Mouse (Mus musculus) neural tube, embryonic 12.5 days (tissue): ENCODE data around the gene 7420426K07Rik. TPM values are rescaled to one million over a fixed set of nuclear protein-coding genes. Genes with fewer than 3 reads are reported as not detected.

Experiments
- ATAC-seq: fragments of 200-750 bp; cut with Nextera tagmentation; 2 replicates; pipeline ENCODE4 v1.8.0; 2017; ENCODE audit warnings: low read depth, mild to moderate bottlenecking, moderate TSS enrichment, moderate library complexity; ENCODE audit not compliant: low FRiP score
- H3K27ac ChIP-seq: fragments of 300-500 bp; sonication (generic); 2 replicates; pipeline ENCODE4 v1.5.1; 2016
- H3K27me3 ChIP-seq: fragments of 300-500 bp; sonication (generic); replicated peaks from 2 replicates; pipeline ENCODE4 v1.6.1; 2016; ENCODE audit warnings: mild to moderate bottlenecking
- H3K36me3 ChIP-seq: fragments of 300-500 bp; sonication (generic); 2 replicates; pipeline ENCODE4 v1.6.1; 2016; ENCODE audit warnings: mild to moderate bottlenecking
- H3K4me1 ChIP-seq: fragments of 300-500 bp; sonication (generic); 2 replicates; pipeline ENCODE4 v1.6.1; 2016
- H3K4me2 ChIP-seq: fragments of 300-500 bp; sonication (generic); replicated peaks from 2 replicates; pipeline ENCODE4 v1.6.1; 2016; ENCODE audit warnings: mild to moderate bottlenecking
- H3K4me3 ChIP-seq: fragments of 300-500 bp; sonication (generic); 2 replicates; pipeline ENCODE4 v1.5.1; 2016
- H3K9ac ChIP-seq: fragments of 300-500 bp; sonication (generic); 2 replicates; pipeline ENCODE4 v1.6.1; 2016; ENCODE audit warnings: mild to moderate bottlenecking
- H3K9me3 ChIP-seq: fragments of 300-500 bp; sonication (generic); 2 replicates; pipeline ENCODE4 v1.6.1; 2016; ENCODE audit warnings: mild to moderate bottlenecking
- WGBS: fragments of 180-500 bp; shearing (Covaris S2); methylation state at CpG from one replicate; pipeline ENCODE4 v1.1.7; 2016; 5-methylcytosine and 5-hydroxymethylcytosine counted together
- polyA plus RNA-seq: library from polyadenylated mRNA; unstranded; fragments of >200 nt; fragmentation: Nextera tagmentation; extraction: Ambion mirVana; gene quantifications from 2 replicates; pipeline ENCODE4 v1.2.1, GENCODE M21; 2016

7420426K07Rik gene
- not detected in 2 replicates for polyA plus RNA-seq

DNA sequence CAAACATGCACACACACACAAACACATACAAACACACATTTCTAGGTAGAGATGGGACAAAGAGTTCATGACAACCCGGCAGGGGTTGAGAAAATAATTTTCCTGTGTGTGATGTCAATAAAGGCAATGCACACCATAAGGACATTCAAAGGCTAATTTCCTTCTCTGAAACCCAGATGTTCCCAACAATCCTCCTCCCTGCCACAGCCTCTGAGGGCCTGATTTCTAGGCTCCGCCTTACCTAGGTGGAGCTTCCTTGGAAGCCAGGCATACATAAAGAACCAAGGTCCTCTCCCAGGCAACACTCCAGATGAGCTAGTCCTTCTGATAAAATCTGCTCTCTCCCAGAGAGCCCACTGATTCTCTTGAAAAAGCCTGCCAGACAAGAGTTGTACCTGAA is at the start of gene 7420426K07Rik:
Gene 7420426K07Rik (plus strand): TSS at position 301 of the 400 bp plus-strand sequence.
- H3K27me3 ChIP-seq, result no peaks in the 10 kb centered on the region
- no peak within 1 kb of the TSS for H3K27ac ChIP-seq
- H3K9ac ChIP-seq, result no peak within 1 kb of the TSS
- H3K4me2 ChIP-seq, result no peak within 1 kb of the TSS
- H3K4me3 ChIP-seq, result no peak within 1 kb of the TSS
- no peaks in the 10 kb centered on the region for H3K36me3 ChIP-seq
- H3K9me3 ChIP-seq, result no peaks in the 10 kb centered on the region
- no peaks in the 10 kb centered on the region for H3K4me1 ChIP-seq
- no peak for ATAC-seq
- WGBS, result 87% methylated on average over 2 of the region's 2 CpGs

DNA sequence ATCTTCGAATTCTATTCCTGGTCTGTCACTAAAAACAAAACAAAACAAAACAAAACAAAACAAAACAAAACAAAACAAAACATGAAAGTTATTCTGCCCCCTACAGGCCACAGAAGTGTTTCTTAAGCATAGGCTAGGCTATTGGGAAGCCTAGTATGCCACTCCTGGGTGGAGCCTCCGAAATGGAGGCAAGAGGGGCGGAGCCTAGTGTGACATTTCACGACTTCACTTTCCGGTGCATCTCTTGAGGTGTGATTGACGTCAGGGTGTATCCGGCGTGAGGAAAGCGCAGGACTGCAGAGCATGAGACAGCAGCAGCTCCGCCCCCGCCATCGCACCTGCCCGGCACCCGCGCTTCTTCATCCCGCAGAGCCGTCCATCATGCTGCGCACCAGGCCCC is 46.7 kb upstream of the 7420426K07Rik start, which contains the start of gene Prr23a2:
Gene Prr23a2 (plus strand): TSS at position 285 of the 400 bp plus-strand sequence.
- H3K4me3 ChIP-seq, result no peak within 1 kb of the TSS
- H3K27ac ChIP-seq, result no peak within 1 kb of the TSS
- 0 out of 2 replicates have a peak, but pooled peaks cover 3% of the 10 kb centered on the region for H3K9me3 ChIP-seq
- no peak for ATAC-seq
- WGBS, result 72% methylated on average over 18 of the region's 18 CpGs
- H3K9ac ChIP-seq, result no peak within 1 kb of the TSS
- no peaks in the 10 kb centered on the region for H3K36me3 ChIP-seq
- H3K4me2 ChIP-seq, result no peak within 1 kb of the TSS
- no peaks in the 10 kb centered on the region for H3K27me3 ChIP-seq
- no peaks in the 10 kb centered on the region for H3K4me1 ChIP-seq

GRCm38 (mm10) chr9:98863463-98863862 is 39.5 kb upstream of the 7420426K07Rik start:
- Histone ChIP-seq H3K36me3 (no peaks in the 10 kb centered on the region), H3K27me3 (no peaks in the 10 kb centered on the region), H3K27ac (no peak overlapping the region), H3K9ac (no peak overlapping the region), H3K4me2 (no peak overlapping the region), H3K4me1 (no peaks in the 10 kb centered on the region), H3K4me3 (no peak overlapping the region), H3K9me3 (0 out of 2 replicates have a peak, but pooled peaks cover 2% of the 10 kb centered on the region)
- ATAC-seq, result no peak
- 74% methylated on average over 3 of the region's 3 CpGs for WGBS

DNA sequence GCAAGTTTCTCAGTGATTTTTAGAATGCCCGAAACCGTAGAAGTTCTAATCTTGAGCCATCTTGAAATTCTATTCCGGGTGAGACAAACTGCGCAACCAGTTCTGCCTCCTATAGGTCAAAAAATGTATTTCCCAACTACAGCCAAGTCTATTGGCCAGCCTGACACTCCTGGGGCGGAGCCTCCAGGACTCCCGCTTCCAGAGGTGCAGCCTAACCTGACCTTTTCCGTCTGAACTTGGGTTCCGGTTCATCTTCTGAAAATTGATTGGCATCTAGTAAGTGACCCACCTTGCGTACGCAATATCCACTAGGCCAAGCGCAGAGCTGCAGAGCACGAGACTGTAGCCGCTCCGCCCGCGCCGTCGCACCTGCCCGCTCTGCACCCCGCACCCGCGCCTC is 38.3 kb upstream of the 7420426K07Rik start, which contains the start of gene Prr23a3:
Gene Prr23a3 (plus strand): TSS at position 197 of the 400 bp plus-strand sequence.
- 54% methylated on average over 22 of the region's 22 CpGs for WGBS
- Histone ChIP-seq H3K9ac (no peak within 1 kb of the TSS), H3K9me3 (0 out of 2 replicates have a peak, but pooled peaks cover 2% of the 10 kb centered on the region), H3K4me3 (no peak within 1 kb of the TSS), H3K4me2 (0 out of 2 replicates have a peak within 1 kb of the TSS, but pooled peaks have one; percentile 7), H3K27ac (no peak within 1 kb of the TSS), H3K36me3 (no peaks in the 10 kb centered on the region), H3K27me3 (no peaks in the 10 kb centered on the region), H3K4me1 (no peaks in the 10 kb centered on the region)
- ATAC-seq, result no peak

DNA sequence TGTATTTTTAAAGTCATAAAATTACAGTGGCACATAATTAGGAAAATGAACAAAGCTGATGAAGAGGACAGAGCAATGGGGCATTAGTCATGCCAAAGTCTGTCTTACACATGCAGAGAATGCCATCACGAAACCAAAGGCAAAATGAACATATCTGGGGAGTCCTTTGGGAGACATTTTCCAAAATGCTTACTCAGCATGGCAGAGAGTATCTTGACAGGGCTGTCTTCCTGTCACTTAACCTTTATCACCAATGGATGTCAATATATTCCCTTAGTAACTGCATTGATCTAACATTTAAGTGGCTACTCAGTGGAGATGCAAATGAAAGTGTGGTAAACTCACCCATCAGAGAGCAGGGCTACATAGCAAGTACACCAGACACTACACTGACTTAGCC is 1.4 kb upstream of the 7420426K07Rik start:
- ATAC-seq, result no peak
- no peak overlapping the region for H3K27ac ChIP-seq
- no peaks in the 10 kb centered on the region for H3K4me1 ChIP-seq
- H3K27me3 ChIP-seq, result no peaks in the 10 kb centered on the region
- 78% methylated on average over 1 of the region's 1 CpGs for WGBS
- H3K9ac ChIP-seq, result no peak overlapping the region
- H3K36me3 ChIP-seq, result no peaks in the 10 kb centered on the region
- no peak overlapping the region for H3K4me2 ChIP-seq
- no peak overlapping the region for H3K4me3 ChIP-seq
- H3K9me3 ChIP-seq, result peaks cover 4% of the 10 kb centered on the region; the same call in 1 of the 2 replicates

DNA sequence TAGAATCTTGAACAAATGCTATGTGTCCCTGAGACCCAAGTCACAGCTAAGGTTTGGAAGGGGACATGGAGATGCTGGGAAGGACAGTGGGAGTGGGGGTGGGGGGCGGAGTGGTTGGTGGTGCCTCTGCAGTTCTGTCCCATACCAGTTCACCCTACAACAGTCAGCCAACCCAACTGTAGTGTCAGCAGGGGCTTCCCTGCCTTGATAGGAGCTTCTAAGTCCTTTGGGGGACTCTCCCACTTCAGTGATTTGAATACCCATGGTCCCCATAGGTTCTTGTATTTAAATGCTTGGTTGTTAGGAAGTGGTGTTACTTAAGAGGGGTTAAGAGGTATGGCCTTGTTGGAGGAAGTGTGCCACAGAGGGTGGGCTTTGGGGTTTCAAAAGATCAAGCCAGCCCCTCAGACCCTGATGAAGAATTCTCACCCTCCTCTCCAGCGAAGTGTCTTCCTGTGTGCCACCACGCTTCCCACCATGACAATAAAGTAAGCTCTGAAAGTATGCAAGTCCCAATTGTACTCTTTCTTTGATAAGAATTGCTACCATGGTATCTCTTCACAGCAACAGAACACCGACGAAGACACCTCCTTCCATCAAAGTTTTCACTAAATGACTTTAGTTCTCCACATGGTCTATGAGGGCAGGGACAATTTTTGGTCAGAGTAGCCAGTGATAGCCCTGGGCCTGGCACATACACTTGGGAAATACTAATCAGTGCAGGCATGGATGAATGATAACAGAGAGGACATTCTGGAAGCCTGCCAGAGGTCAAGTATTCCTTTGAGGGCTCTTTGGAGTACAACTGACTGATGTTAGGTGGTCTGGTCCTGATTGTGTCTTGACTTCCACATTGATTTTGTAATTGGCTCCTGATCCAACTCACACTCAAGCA is 18.0 kb downstream of the 7420426K07Rik start:
- 88% methylated on average over 5 of the region's 5 CpGs for WGBS
- ATAC-seq, result no peak

GRCm38 (mm10) chr9:98923119-98923518 is 20.2 kb downstream of the 7420426K07Rik start:
- 50% methylated on average over 6 of the region's 6 CpGs for WGBS
- Histone ChIP-seq H3K9me3 (no peaks in the 10 kb centered on the region), H3K27ac (no peak overlapping the region), H3K36me3 (no peaks in the 10 kb centered on the region), H3K27me3 (no peaks in the 10 kb centered on the region), H3K4me1 (no peaks in the 10 kb centered on the region), H3K9ac (no peak overlapping the region), H3K4me3 (no peak overlapping the region), H3K4me2 (no peak overlapping the region)
- ATAC-seq, result no peak

More for the DNA sequence above, 18.0 kb downstream of the 7420426K07Rik start:
- Histone ChIP-seq H3K4me2 (no peak overlapping the region), H3K4me1 (no peaks in the 10 kb centered on the region), H3K9me3 (no peaks in the 10 kb centered on the region), H3K27me3 (no peaks in the 10 kb centered on the region), H3K36me3 (no peaks in the 10 kb centered on the region), H3K27ac (no peak overlapping the region), H3K4me3 (no peak overlapping the region), H3K9ac (no peak overlapping the region)

- no peak for ATAC-seq
- WGBS, result 69% methylated on average over 6 of the region's 6 CpGs
- H3K4me2 ChIP-seq, result no peak overlapping the region
- H3K36me3 ChIP-seq, result no peaks in the 10 kb centered on the region
- H3K4me1 ChIP-seq, result no peaks in the 10 kb centered on the region
- no peaks in the 10 kb centered on the region for H3K9me3 ChIP-seq
- H3K9ac ChIP-seq, result no peak overlapping the region
- no peaks in the 10 kb centered on the region for H3K27me3 ChIP-seq
- H3K4me3 ChIP-seq, result no peak overlapping the region
- no peak overlapping the region for H3K27ac ChIP-seq
Measured at GRCm38 (mm10) chr9:98924183-98924582, 21.3 kb downstream of the 7420426K07Rik start.

GRCm38 (mm10) chr9:98929496-98929895 is 26.6 kb downstream of the 7420426K07Rik start:
- H3K27me3 ChIP-seq, result no peaks in the 10 kb centered on the region
- no peak overlapping the region for H3K27ac ChIP-seq
- WGBS, result 94% methylated on average over 2 of the region's 2 CpGs

DNA sequence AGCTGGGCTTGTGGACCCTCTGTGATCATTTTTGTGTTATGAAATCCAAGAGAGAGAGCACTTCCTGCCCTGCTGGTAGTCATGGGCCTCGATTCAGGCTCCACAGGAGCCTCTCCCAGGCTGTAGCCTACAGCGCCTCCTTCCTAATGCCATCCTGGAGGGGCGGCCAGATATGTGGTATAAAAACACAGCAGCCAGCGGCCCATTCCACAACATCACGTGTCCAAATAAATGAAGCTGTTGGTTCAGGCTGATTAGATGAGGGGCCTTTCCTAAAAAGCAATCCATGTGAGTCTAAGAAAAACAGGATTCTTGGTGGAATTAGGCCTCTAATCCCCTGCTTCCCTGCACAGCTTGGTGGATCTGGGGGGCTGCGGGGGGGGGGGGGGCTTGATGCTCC is 30.0 kb downstream of the 7420426K07Rik start:
- WGBS, result 45% methylated on average over 6 of the region's 6 CpGs
- H3K9ac ChIP-seq, result no peak overlapping the region
- H3K4me1 ChIP-seq, result no peaks in the 10 kb centered on the region
- H3K27ac ChIP-seq, result no peak overlapping the region
- H3K36me3 ChIP-seq, result no peaks in the 10 kb centered on the region
- H3K27me3 ChIP-seq, result no peaks in the 10 kb centered on the region
- H3K4me3 ChIP-seq, result no peak overlapping the region
- H3K9me3 ChIP-seq, result no peaks in the 10 kb centered on the region
- no peak for ATAC-seq
- H3K4me2 ChIP-seq, result no peak overlapping the region

More at GRCm38 (mm10) chr9:98929496-98929895, 26.6 kb downstream of the 7420426K07Rik start:
- ATAC-seq, result no peak
- Histone ChIP-seq H3K9me3 (no peaks in the 10 kb centered on the region), H3K36me3 (no peaks in the 10 kb centered on the region), H3K9ac (no peak overlapping the region), H3K4me2 (no peak overlapping the region), H3K4me1 (no peaks in the 10 kb centered on the region), H3K4me3 (no peak overlapping the region)

GRCm38 (mm10) chr9:98935190-98935909 is 32.4 kb downstream of the 7420426K07Rik start:
- Histone ChIP-seq H3K4me1 (no peaks in the 10 kb centered on the region), H3K4me2 (no peak overlapping the region), H3K9ac (no peak overlapping the region), H3K27ac (no peak overlapping the region), H3K4me3 (no peak overlapping the region), H3K36me3 (no peaks in the 10 kb centered on the region), H3K9me3 (no peaks in the 10 kb centered on the region), H3K27me3 (no peaks in the 10 kb centered on the region)
- WGBS, result 26% methylated on average over 16 of the region's 16 CpGs
- ATAC-seq, result no peak

GRCm38 (mm10) chr9:98939290-98939689 is 36.4 kb downstream of the 7420426K07Rik start:
- no peak overlapping the region for H3K4me3 ChIP-seq
- H3K27me3 ChIP-seq, result no peaks in the 10 kb centered on the region
- no peak overlapping the region for H3K9ac ChIP-seq
- WGBS, result 19% methylated on average over 2 of the region's 2 CpGs
- no peaks in the 10 kb centered on the region for H3K36me3 ChIP-seq
- no peak overlapping the region for H3K27ac ChIP-seq
- ATAC-seq, result no peak
- no peak overlapping the region for H3K4me2 ChIP-seq
- no peaks in the 10 kb centered on the region for H3K4me1 ChIP-seq
- no peaks in the 10 kb centered on the region for H3K9me3 ChIP-seq
